Mouse (Mus musculus) A20 (cell line): ENCODE results near the gene Gprc5b.

Experiments
- DNase-seq: peaks from one replicate; pipeline ENCODE4 v3.0.0-alpha.2; 2011; ENCODE audit warnings: low read depth, low spot score

Gene Gprc5b

DNA sequence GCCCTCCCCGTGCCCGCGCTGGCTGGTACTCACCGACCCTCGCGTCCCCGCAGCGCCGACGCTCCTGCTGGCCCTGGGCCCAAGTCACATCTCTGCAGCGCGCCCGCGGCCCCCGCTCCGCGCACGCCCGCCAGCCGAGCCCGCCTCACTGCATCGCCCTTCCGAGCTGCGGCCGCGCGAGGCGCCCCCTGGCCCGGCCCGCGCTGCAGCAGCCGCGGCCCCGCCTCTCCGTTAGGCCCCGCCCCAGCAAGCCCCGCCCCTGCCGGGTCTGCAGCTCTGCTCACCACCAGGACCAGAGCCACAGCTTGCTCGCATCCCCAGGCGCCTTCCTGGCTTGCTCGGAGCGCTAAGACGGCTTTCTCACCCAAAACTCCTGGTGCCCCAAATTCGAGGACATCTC lies at the start of gene Gprc5b:
Gprc5b (minus strand) TSS at position 205 of the 400 bp plus-strand sequence.
- no peak for DNase-seq

DNA sequence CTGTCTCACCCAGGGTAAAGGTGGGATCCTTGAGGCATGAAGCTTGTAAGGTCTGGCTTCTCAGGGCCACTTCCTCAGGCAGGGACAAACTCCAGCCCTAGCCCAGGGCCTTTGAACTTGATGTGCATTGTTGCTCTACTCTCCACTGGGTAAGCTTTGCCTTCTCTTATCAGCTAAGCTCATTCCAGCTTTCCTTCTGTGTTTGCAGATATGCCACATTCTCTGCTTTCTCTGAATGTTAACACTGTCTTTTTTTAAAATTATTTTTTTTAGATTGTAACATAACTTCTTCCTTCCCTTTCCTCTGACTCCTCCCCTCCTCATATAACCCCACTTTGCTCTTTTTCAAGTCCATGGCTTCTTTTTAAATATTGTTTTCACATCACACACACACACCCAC lies 46.5 kb upstream of the Gprc5b start:
- DNase-seq = no peak

DNA sequence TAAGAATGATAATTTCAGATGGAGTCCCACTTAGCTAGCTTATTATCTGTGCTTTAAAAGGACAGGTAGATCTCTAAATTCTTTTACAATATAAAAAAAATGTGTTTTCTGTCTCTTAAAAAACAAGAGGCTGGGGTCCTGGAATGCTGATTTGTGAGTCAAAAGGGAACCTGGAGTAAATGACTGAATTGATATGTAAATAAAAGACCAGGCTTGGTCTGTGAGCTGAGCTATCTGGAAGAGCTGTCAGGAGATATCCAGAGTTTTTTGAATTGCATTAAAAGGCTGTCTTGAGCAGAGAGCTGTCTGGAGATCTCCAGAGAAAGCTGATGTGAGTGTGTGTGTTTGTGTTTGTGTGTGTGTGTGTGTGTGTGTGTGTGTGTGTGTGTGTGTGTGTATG lies 42.6 kb upstream of the Gprc5b start:
- no peak for DNase-seq

DNA sequence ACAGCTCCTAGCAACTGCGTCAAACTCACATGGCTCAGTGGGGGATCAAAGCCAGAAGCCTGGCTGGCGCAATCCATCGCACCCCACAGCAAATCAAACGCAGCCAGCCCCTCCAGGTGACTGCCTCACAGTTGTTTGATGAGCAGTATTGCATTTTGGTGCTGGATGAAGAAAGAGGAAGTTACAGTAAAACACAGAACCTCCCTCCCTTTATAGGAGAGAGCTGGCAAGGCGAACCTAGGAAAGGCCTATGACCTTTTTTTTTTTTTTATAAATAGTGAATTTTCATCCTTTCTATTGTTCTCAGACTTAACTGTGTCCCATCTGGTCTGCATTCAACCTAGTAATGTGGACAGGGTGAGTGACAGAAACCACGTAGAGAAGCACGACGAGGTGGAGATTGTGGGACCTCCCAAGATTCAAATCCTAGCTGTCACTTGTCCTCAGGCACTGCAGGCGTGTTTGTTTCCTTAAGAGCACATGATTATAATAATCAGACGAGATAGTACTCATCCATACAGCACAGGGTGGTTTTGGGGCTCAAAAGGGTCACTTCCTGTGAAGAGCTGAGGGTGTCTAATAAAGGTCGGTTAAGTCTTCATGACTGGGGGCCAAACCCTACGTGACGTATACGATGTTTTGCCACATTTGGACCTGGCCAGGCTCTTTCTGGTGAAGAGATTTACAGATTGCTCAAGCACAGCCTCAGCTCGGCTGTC lies 39.4 kb upstream of the Gprc5b start:
- DNase-seq = no peak

DNA sequence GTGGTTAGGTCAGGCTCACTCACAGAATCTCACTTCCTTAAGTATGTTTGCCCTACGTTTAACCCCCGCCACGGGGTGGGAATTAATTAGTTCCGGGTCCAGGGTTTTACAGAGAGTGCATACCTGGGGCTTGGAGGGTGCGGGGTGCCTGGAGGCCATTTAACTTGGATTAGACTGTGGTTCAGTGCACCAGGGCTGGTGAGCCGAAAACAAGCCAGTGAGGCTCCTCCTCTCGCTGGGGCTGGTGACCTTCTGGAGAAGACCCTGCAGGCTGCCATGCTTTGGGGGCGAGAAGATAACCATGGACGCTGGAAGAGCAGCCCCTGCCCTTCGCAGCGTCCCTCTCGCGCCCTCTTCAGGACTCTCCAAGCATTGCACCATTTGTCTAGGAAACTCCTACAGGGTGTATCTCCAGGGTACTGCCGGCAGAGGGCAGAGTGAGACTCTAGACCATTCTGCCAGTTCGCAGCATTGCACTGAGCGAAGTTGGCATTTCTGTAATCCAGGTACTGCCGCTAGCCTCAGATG lies 28.4 kb upstream of the Gprc5b start:
- peak; percentile 82 for DNase-seq

DNA sequence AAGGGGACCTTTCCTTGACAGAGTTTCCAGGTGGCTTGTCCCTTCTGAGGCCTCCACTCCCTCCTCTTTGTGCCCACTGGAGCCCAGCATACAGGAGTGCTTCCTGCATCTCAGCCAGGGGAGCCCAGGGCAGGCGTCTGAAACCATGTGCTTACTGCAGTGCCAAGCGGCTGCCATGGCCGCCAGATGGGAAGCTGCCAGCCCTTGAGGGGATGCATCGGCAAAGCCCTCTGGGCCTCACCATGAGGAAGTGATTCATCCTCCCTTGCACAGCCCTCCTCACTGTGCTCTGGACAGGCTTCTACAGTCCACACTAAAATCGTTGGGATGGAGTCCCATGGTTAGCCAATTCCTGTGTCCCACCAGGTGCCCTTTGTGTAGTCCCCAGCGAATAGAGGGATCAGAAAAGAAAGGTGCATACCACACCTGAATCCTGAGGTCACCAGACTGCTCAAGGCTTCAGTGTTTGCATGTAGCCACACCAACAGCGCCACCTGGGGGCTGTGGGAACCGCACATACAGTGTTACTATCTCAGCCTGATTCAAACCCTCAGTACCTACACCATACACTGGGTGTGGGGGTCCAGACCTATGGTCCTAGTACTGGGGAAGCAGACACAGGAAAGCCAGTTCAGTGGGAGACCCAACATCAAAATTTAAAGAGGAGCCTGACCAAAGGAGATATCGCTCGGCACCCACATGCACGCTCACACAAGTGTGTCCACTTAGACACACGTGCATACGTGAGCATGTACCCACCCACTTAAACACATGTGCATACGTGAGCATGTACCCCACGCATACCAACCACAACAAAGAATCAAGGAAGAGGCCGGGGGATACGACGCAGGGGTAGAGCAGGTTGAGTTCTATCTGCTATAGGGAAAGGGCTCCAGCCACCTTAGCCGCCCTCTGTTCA lies 27.5 kb upstream of the Gprc5b start:
- peak; percentile 72 for DNase-seq

DNA sequence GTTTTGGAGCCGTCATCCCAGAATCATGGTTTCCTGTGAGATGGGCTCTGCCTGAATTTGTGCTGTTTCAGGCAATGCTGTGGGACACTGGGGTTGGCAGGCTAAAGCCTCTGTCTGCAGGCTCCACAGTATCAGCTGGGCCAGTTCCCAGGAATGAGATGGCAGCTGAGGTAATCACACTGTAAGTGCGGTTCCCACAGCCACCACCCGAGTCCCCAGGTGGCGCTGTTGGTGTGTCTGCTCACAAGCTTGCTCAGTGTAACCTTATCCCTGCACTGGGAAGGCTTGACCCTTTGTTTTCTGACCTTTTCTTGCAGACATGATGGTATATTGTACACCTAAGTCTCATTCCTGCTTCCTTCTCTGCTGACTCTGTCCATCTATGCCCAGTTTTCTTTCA lies 24.5 kb upstream of the Gprc5b start:
- DNase-seq = peak; percentile 33

DNA sequence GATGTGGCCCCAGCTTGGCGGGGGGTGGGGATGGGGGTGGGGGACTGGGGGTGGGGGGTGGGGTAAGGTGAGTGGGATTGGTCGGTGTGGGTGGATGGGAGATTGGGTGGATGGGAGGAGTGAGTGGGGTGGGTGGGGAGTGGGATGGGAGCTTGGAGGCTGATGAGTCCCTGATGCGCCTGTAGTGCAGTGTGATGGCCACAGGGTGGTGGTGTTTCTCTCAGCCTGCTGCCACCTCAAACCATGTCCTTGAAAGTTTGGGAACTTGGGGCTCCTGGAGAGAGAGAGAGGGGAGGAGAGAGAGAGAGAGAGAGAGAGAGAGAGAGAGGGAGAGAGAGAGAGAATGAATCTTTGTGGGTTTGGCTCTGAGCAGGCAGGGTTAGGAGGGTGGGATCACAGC lies 20.7 kb upstream of the Gprc5b start:
- no peak for DNase-seq

DNA sequence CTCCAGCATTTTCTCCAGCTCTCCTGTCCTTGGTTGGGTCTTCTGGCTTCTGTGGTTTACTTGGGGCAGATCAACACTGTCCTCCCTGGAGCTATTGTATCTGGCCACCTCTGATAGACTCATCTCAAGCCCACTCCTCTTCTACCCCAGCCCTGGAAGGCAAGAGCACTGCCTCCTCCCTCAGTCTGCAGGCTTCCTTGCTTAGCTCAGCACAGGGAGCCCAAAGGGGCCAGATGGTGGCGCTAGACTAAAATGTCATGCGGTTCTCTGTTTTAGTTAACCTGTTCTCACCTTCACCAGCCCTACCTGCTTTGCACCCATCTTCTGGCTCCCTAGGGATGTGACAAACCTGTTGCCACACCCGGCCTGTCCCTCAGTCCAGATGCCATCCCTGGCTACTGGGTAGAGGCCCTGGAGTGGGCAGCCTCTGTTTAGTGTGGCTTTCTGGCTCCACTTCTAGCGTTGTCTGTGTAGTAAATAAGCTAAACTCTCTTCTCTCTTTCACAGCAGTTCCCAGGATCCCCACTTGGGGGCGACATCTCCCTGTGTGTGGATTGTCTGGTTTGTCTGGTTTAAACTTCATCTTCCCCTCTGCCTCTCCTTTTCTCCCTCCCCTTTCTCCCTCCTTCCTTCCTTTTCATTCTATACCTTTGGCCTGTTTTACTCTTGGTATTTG lies 16.0 kb upstream of the Gprc5b start:
- DNase-seq = peak; percentile 56

DNA sequence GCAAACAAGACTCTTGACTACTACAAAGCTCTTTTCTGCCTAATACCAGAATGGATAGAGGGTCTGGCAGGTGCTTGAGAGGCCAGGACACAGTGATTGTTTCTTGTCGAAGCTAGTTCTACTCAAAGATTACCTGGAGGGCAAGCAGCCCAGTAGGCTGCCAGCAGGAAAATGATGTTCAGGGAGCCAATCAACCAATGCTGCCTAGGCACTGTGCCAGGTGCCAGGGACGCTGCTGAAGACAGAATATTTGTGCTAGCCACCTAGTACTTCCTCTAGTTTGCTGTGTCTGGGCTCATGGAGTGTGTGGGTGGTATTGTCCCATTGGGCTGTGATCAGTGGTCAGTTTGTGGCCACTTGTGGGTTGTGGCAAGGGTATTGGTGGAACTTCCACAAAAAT lies 7.5 kb upstream of the Gprc5b start:
- DNase-seq = no peak

DNA sequence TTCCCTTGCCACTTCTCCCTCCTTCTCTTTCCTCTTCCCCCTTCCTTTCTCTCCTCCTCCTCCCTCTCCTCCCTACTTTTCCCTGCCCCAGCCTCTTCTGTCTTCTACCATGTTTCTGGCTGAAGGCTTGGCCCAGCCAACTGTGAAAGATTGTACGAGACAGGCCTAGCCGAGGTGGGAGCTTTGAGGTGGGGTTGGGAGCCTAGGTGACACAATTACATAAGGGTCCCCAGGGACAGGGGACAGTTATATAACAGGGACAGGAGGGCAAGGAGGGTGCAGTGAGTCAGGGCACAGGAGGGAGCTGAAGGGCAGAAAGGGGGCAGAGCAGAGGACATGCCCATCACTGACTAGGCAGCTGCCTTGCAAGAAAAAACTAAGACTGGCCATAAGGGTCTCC lies 7.0 kb upstream of the Gprc5b start:
- DNase-seq = no peak

DNA sequence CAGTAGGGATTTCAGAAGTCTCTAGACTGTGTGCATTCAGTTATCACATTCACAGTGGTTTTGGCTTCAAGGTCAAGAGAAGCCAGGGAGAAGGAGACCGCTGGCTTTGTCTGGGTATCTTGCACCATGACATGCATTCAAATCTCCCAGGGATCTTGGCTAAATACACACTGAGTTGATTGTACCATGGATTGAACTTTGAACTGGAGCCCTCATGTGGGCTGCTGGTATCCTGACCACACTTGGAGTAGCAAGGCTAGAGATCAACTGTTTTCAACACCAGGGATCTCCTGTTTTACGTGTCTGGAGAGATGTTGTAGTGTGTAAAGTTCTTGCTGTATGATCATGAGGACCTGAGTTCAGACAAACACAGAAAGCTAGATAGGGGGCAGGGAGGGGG lies 4.8 kb upstream of the Gprc5b start:
- no peak for DNase-seq

DNA sequence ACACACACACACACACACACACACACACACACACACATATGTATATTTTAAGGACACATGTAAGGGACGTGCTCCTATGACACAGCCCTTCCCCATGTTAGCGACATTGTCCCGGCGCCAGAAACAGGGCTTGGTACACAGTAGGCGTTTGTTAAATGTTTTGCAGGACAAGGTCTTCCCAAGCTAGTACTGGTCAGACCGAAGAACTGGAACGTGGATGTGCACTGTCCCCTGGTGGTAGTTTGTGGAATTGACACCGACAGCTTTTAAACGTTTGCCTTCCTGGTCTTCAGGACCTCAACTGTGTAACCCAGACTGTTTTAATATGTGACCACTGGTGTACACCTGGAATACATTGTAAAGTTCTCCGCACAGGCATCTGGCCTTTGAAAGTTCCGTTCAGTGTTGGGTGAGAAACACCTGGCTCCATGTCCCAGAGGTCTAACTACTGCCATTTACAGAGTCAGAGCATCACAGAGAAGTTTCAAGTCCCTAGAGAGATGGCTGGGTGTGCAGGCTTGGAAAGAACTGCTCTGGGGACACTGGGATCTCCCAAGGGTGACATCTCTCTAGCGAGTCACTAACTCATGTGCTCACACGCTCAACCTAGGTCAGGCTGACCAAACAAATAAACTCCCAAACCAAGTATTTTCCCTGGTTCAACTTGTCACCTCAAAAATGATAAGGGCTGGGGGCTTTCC lies 1.3 kb upstream of the Gprc5b start:
- peak; percentile 65 for DNase-seq

DNA sequence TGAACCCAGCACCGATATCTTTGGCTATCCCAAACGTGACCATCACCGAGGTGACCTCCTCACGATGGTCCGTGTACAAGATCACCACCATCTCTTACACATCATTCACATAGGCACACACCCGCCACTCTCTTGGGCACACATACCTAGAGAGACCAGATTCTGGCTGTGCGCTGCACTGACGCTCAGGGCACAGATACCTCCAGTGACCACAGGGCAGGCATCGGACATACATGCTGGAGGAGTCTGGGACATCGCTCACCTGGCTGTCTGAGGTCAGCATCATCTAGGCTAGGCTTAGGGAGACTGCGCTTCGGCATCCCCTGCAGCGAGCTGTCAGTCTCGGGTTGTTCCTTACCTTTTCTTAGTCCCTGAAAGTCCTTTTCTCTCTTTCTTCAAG lies 660 bp upstream of the Gprc5b start:
- DNase-seq = no peak

DNA sequence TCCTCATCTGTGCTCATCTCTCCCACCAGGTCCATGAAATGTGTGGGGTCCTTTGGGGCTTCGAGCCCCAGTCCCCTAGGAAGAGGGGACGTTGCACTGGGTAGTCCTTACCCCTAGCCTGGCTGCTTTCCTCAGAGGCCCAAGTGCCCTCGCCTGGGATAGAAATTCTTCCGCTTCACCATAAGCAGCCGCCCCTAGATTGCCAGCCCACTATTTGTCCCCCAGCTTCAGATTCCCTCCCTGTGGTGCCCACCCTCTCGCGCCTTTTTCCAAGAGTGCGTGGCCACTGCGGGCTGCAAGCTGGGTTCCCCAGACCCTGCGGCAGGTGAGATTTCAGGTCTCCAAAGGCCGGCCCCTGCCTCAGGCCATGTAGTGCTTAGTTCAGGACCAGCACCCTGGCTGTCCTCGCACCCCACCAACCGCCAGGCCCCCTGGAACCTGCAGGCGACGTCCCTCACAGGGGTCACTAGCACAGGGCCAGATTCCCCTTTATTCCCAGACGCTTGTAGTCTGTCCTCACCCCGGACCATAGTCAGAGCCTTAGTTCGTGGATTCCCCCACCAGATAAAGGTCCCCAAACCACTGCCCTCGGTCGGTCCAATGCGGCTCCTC lies 674 bp downstream of the Gprc5b start:
- DNase-seq = no peak

DNA sequence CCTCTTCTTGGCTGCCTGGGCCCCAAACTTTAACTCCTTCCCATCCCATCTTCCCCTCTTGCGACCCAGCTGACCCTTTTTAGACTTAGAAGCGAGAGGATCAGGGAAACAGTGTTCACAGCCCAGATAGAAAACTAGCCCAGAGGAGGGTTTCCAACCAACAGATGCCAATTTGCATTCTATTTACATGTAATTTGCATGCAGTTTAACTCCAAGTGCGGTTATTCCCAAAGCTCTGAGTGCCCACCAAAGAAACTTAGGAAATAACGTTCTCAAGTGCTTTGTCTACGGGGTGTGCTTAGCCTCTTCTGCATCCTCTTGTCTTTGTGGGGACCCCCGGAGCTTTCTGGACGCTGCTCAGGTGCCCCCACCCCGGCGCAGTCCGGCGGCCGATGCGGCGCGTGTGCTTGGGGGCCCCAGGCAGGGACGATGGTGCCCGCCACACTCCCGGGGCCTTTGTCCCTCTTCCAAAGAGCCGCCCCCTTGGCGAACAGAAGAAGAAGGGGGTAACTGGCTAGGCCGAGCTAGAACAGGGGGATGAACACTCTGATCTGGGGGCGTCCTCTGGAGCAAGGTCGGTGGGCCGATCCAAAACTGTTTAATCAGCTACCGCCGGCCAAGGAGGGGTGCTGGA lies 1.3 kb downstream of the Gprc5b start:
- no peak for DNase-seq

DNA sequence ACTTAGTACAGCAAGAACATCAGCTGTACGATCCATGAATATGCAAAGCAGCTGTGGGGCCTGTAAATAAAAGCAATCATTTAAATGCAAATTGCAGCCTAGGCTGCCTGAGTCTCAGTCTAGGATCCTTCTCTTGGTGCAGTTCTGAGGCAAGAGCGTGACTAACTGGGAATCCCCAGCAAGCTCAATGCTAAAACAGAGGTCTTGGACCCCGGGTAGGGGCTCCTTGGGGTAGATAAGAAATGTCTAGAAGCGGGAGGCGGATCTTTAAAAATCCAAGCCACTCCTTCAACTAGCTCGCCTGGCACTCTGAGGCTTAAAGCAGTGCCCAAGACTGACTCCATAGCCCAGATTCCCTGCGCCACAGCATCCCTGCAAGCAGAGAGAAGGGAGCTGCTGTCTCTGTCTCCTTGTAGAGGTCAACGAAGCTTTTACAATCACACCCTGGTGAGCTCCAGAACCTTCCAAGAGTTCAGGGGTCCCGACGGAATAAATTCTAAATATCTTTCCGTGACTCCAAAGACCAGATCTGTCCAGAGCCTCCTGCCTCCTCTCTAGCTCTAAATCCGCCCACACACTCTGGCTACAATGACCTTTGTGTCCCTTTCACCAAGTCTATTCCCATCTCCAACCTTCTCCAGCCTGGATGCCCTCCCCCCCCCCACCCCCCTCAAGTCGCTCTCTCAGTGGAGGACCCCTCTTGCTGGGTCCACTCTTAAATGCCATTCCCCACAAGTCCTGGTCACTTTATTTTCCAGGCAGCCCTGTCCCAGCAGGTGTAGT lies 2.2 kb downstream of the Gprc5b start:
- no peak for DNase-seq

DNA sequence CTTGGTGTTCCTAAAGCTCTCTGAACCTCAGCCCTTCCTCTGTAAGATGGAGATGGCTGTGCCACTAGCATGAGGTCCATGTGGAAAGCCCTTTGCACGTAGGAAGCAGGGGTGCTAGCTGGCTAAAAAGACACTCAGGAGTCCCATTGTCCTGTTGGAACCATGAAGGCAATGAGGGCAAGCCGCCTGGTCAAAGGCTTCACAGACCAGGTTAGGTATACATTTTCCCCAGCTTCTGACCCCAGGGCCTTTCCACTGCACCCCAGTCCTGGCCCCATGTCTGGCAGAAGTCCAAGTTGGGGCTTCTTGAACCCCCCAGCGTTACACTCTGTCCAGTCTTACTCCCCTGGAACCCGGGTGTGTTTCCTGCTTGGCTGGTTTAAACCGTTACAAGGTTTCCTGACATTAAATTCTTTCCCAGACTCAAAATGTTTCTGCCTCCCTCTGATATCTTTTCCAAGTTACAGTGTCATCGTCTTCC lies 2.9 kb downstream of the Gprc5b start:
- DNase-seq = no peak

DNA sequence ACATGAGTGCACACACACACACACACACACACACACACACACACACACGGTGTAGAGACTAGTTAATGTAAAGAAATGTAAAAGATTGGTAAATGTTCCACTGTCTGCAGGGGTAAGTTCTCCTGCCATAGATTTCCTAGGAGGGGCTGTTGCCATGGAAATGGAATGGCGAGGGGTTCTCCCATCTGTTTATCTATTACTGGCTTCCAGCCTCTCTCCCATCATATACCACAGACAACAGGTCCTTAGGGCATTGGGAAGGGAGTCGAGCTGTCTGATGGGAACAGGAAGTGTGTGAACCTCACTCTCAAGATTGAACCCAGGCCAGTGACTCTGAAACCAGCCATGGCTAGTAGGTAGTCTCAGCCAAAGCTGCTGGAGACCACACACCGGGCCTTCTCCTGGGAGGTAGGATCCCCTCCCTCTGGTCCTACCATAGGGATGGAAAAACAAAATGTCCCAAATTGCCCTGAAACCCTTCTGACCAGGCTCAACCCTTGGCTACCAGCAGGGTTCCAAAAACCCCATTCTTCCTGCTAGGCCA lies 3.6 kb downstream of the Gprc5b start:
- DNase-seq = no peak
